Mouse (Mus musculus): Measurements from ENCODE around the gene Gli2. TPM values are rescaled to one million over a fixed set of nuclear protein-coding genes. Genes with fewer than 3 reads are reported as not detected.
A peak's percentile ranks its signal among the peaks of the same experiment; 100 is the strongest.

Gli2 gene
- polyA plus RNA-seq, 1 experiment from 2014 or later: 9.0 TPM

DNA sequence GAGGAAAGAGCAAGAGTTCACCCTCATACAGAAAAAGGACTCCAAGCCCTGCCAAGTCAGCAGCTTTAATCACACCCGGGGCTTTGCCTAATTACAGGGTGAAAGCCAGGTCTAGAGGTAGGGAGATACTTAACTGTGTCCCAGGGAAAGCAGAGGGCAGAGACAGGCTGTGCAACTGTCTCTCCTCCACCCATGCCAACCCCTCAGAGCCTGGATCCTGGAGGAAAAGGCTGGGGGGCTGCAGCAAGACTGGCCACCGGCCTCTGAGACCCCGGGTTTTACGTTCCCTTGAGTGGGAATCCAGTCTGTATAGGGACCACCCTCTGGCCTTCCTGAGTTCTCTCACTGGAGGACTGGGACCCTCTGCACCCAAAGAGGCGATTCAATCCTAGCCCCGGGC lies 4.9 kb downstream of the Gli2 start:
- peaks cover 8% of the 10 kb centered on the region for H3K27me3 ChIP-seq (ENCODE audit: insufficient read depth, poor library complexity, severe bottlenecking)
- H3K4me3 ChIP-seq: peak overlapping the region; percentile 57
- peaks cover 63% of the 10 kb centered on the region for H3K4me1 ChIP-seq (replicated peaks)
- H3K9me3 ChIP-seq: no peaks in the 10 kb centered on the region
- WGBS: under 1% methylated on average over 6 of the region's 6 CpGs
- DNase-seq (ENCODE audit: low spot score): peak; percentile 39
- H3K36me3 ChIP-seq: no peaks in the 10 kb centered on the region
- H3K27ac ChIP-seq: peak overlapping the region; percentile 97

DNA sequence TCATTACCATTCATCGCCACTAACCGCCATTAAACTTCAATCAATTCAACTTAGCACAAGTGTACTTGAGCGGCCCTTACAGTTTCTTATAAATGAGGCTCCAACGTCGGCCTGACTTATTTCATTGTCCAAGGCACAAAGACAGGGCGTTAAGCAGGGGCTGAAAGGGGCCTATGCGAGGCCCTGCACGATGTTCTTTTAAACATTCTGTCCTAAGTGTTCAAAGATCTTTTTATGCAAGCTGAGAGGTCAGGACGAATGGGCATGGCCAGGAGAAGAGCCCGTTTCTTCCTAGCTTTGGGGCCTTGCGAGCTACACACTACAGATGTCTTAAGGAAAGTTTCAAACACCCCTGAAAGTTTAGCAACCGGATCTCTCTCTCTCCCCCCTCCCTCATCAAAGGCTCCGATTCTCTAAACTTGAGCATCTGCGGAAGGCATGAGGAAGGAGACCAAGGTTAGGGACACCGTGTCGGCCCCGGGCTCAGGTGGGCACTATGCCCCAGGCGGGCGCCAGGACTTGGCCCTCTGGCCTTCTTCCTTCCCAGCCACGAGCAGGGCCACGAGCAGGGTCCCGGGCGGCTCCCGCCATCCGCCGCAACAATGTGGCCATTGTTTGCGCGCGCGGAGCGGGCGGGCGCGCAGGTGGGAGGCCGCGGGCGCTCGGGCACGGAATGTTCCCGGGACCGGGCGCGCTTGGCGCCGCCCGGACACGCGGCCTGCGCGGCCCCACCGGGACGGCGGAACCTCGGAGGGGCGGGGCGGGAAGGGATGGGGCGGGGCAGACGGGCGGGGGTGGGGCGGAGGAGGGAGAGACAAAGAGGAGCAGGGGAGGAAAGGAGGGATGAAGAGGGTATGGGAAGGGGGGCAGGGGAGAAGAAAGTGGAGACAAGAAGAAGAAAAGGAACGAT lies 5.7 kb downstream of the Gli2 start:
- Histone ChIP-seq H3K27ac (peak overlapping the region; percentile 97), H3K9me3 (no peaks in the 10 kb centered on the region), H3K27me3 (ENCODE audit: insufficient read depth, poor library complexity, severe bottlenecking) (peaks cover 7% of the 10 kb centered on the region), H3K36me3 (no peaks in the 10 kb centered on the region), H3K4me1 (replicated peaks) (peaks cover 59% of the 10 kb centered on the region), H3K4me3 (peak overlapping the region; percentile 57)
- 2% methylated on average over 61 of the region's 61 CpGs for WGBS
- DNase-seq (ENCODE audit: low spot score): peak; percentile 73

DNA sequence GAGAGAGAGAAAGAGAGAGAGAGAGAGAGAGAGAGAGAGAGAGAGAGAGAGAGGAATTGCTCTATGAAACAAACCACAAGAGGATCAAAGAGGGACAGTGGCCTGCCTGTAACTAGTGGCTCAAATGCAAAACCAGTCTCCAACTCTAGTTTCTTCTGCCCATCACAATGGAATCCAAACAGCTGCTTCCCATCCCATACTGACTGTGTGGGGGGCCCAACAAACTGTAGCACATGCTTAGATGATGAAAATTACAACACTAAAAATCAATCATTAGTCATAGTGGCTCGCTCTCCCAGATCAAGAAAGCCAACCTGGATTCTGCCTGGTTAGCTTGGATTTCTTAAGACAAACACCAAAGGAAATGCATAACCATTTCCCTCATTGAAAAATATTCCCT lies 15.0 kb downstream of the Gli2 start:
- no peaks in the 10 kb centered on the region for H3K9me3 ChIP-seq
- H3K4me1 ChIP-seq (replicated peaks): peaks cover 30% of the 10 kb centered on the region
- no peak for DNase-seq (ENCODE audit: low spot score)
- peaks cover 51% of the 10 kb centered on the region for H3K36me3 ChIP-seq
- no peak overlapping the region for H3K4me3 ChIP-seq
- no peak overlapping the region for H3K27ac ChIP-seq
- WGBS: 95% methylated on average over 1 of the region's 1 CpGs
- H3K27me3 ChIP-seq (ENCODE audit: insufficient read depth, poor library complexity, severe bottlenecking): no peaks in the 10 kb centered on the region

DNA sequence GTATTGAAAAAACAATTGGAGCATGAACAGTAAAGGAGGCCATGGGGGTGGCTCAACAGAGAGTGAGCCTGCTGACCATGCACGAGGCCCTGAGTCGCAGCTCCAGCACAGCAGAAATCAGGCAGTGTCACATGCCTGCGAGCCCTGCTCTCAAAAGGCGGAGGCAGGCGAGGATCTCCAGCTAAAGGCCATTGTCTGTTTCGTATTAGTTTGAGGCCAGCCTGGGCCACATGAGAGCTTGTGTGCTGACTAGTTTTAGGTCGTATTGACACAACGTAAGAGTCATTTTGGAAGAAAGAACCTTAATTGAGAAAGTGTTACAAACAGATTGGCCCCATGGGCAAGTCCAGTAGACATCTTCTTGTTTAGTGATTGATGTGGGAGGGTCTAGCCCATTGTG lies 17.5 kb downstream of the Gli2 start:
- H3K4me1 ChIP-seq (replicated peaks): peaks cover 44% of the 10 kb centered on the region
- no peak overlapping the region for H3K4me3 ChIP-seq
- H3K27me3 ChIP-seq (ENCODE audit: insufficient read depth, poor library complexity, severe bottlenecking): no peaks in the 10 kb centered on the region
- WGBS: 46% methylated on average over 8 of the region's 8 CpGs
- H3K36me3 ChIP-seq: peaks cover 38% of the 10 kb centered on the region
- peak; percentile 30 for DNase-seq (ENCODE audit: low spot score)
- H3K9me3 ChIP-seq: no peaks in the 10 kb centered on the region
- H3K27ac ChIP-seq: peak overlapping the region; percentile 50; the same call in 1 of the 2 replicates

DNA sequence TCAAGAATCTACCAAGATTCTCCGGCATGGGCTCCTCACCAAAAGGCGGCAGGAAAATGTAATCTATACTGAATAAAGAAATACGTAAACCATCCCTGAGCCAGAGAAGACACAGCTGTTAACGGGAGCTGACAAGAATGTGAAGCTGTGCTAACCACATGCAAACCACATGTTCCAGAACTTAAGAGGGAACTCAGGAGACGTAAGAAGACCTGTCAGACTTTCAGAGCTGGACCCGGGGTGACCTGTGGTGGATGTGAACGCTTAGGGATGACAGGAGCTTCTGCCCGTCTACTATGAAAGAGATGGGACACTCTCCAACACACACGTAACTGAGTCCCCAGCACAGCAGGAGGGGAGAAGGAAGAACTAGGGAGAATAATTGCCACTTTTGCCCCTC lies 18.1 kb downstream of the Gli2 start:
- Histone ChIP-seq H3K27ac (peak overlapping the region; percentile 50; the same call in 1 of the 2 replicates), H3K27me3 (ENCODE audit: insufficient read depth, poor library complexity, severe bottlenecking) (no peaks in the 10 kb centered on the region), H3K4me1 (replicated peaks) (peaks cover 44% of the 10 kb centered on the region), H3K36me3 (peaks cover 33% of the 10 kb centered on the region), H3K9me3 (no peaks in the 10 kb centered on the region), H3K4me3 (no peak overlapping the region)
- DNase-seq (ENCODE audit: low spot score): peak; percentile 7
- 55% methylated on average over 9 of the region's 9 CpGs for WGBS

DNA sequence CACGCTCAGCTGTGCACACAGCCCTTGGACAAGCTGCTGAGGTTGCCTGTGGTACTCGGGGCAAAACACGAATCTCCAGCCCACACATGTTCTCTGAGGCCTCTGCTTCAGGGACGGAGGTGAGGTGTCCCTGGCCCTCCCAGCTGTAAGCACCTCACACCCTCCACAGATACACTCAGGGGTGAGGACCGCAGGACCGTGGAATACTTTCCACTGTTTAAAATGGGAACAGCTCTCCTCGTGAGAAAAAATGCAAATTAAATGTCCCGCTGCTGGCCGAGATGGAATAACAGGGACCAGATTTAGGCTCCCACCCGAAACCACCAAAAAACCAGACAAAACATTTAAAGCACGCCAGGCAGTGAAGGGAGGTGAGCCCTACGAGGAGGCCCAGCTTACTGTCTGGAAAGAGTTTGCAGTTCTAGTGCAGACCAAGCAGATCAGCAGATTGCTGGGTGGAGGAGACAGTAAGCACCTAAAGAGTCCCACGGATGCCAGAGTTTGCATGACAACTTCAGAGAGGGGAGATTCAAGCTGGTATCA lies 19.2 kb downstream of the Gli2 start:
- peaks cover 50% of the 10 kb centered on the region for H3K4me1 ChIP-seq (replicated peaks)
- peak overlapping the region; percentile 94 for H3K27ac ChIP-seq
- 0 out of 2 replicates have a peak overlapping the region, but pooled peaks have one; percentile 23 for H3K4me3 ChIP-seq
- H3K9me3 ChIP-seq: no peaks in the 10 kb centered on the region
- no peaks in the 10 kb centered on the region for H3K27me3 ChIP-seq (ENCODE audit: insufficient read depth, poor library complexity, severe bottlenecking)
- 33% methylated on average over 13 of the region's 13 CpGs for WGBS
- peaks cover 24% of the 10 kb centered on the region for H3K36me3 ChIP-seq
- no peak for DNase-seq (ENCODE audit: low spot score)

DNA sequence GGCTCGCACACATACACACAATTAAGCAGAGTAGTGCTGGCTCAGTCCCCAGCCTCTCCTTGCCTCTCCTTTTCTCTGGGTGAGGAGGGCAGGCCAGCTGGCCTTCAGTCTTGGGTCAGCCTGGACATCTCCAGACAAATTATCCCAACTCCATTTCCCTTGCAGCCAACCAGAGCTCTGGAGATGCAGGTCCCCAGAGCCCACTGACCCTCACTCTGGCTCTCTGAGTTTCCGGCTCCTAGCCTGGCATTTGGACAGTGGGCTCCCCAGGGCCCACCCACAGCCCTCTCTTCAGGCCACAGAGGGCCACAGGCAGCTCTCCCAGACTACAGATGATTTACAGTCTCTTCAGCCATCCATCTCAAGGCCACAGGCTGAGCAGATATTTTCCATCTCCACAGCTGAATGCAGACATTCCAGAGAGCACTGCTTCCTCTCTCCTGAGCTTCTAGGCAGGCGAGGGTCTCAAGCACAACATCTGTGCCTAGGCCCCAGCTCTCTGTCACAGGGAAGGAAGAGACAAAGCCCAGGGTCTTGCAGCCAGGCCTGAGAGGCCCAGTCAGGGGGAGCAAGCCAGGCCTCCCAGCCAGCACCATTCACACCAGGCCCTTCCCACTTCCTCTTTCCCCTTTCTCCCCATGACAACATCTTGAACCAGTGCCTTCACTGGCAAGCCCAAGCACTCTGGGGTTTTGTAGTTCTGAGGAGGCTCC lies 19.8 kb downstream of the Gli2 start:
- Histone ChIP-seq H3K27ac (peak overlapping the region; percentile 94), H3K4me3 (peak overlapping the region; percentile 23), H3K9me3 (no peaks in the 10 kb centered on the region), H3K36me3 (peaks cover 20% of the 10 kb centered on the region), H3K4me1 (replicated peaks) (peaks cover 50% of the 10 kb centered on the region), H3K27me3 (ENCODE audit: insufficient read depth, poor library complexity, severe bottlenecking) (no peaks in the 10 kb centered on the region)
- peak; percentile 81 for DNase-seq (ENCODE audit: low spot score)
- WGBS: 40% methylated on average over 3 of the region's 3 CpGs

DNA sequence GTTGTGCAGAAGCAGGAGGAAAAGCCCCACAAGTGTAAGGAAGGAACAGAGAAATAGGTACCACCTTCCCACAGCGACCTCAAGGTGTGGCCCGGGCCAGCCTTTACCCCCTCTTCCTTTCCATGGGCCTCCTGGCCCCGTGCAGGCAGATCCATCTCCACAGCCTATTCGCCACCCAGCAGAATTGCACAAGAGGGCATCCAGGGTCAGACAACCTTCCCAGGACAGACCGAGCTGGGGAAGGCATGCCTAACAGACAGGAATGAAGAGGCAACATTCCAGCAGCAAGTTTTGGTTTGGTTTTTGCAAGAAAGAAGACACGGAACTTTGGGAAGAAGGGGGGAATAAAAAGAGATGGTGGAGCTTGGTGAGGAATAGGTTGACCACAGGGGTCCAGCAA lies 22.2 kb downstream of the Gli2 start:
- Histone ChIP-seq H3K4me1 (replicated peaks) (peaks cover 57% of the 10 kb centered on the region), H3K27me3 (ENCODE audit: insufficient read depth, poor library complexity, severe bottlenecking) (no peaks in the 10 kb centered on the region), H3K9me3 (no peaks in the 10 kb centered on the region), H3K36me3 (peaks cover 12% of the 10 kb centered on the region), H3K27ac (no peak overlapping the region), H3K4me3 (no peak overlapping the region)
- 79% methylated on average over 6 of the region's 6 CpGs for WGBS
- no peak for DNase-seq (ENCODE audit: low spot score)

DNA sequence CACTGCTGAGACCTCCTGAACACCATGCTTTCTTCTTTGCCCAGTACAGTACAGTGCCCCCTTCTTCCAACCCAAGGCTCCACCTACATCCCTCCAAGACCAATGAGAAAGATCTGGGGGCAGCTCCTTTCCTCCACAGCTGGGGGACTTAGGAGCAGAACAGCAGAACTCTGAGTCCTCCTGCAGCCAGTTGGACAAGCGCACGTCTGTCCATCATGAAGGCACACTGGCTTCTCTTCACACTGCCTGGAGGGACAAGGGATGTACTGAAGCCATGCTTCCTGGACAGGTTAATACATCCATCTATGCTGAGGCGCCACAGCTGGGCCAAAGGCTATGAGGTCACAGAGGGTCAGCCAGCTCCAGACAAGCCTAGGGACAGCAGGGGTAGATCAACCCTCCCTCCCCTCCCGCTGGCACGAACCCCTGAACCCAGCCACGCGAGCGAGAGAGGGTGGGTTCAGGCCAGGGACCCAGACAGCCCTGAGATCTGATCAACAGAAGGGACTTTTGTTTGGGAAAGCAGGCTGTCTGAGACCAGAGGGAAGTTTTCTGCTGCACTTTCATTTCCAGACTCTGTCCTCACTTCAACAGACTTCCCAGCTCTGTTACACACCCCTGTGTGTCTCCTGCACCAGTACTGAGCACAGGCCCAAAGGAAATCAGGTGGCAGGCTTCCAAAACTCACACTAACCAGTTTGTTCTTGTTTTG lies 27.6 kb downstream of the Gli2 start:
- peaks cover 31% of the 10 kb centered on the region for H3K36me3 ChIP-seq
- 0 out of 2 replicates have a peak overlapping the region, but pooled peaks have one; percentile 5 for H3K27ac ChIP-seq
- H3K27me3 ChIP-seq (ENCODE audit: insufficient read depth, poor library complexity, severe bottlenecking): no peaks in the 10 kb centered on the region
- peaks cover 32% of the 10 kb centered on the region for H3K4me1 ChIP-seq (replicated peaks)
- H3K9me3 ChIP-seq: no peaks in the 10 kb centered on the region
- peak; percentile 27 for DNase-seq (ENCODE audit: low spot score)
- H3K4me3 ChIP-seq: no peak overlapping the region
- 51% methylated on average over 8 of the region's 8 CpGs for WGBS

DNA sequence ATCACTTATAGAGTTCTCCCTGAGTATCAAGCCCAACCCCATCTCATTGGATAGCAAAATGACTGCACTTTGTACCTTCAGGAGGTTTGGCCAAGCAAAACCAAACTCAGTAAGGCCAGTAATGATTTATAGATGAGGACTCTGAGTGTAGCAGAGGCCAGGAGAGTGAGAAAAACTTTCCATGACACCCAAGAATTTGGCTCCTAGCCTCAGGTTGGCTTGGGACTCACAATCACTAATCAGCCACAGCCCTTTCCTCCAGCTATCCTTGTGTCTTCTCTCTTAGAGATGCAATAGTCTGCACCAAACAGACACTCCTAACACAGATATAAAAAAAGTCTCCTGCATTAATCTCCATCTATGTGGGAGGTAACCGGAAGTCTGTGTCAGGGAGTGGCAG lies 31.1 kb downstream of the Gli2 start:
- Histone ChIP-seq H3K4me3 (no peak overlapping the region), H3K36me3 (peaks cover 19% of the 10 kb centered on the region), H3K9me3 (no peaks in the 10 kb centered on the region), H3K4me1 (replicated peaks) (peaks cover 25% of the 10 kb centered on the region), H3K27me3 (ENCODE audit: insufficient read depth, poor library complexity, severe bottlenecking) (no peaks in the 10 kb centered on the region), H3K27ac (no peak overlapping the region)
- no peak for DNase-seq (ENCODE audit: low spot score)
- WGBS: 98% methylated on average over 1 of the region's 1 CpGs

DNA sequence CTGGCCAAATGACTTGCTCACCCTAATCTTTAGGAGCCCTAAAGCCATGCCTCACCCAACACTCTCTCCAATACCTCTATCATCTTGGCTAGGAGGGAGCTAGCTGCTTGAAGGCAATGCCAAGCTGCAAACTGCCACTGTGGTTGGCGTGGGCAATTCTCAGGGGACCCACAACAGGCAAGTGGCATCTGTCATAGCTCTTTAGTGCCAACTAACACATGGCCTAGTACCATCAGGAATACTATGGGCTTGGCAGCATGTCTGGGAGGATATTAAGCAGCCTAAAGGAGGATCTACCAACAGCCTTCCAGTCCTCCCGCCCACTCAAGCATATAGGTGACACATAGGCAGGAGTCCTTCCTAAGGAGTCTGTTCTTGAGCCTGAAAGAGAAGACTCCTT lies 33.3 kb downstream of the Gli2 start:
- peaks cover 21% of the 10 kb centered on the region for H3K36me3 ChIP-seq
- no peaks in the 10 kb centered on the region for H3K27me3 ChIP-seq (ENCODE audit: insufficient read depth, poor library complexity, severe bottlenecking)
- H3K27ac ChIP-seq: no peak overlapping the region
- DNase-seq (ENCODE audit: low spot score): no peak
- 93% methylated on average over 2 of the region's 2 CpGs for WGBS
- no peak overlapping the region for H3K4me3 ChIP-seq
- no peaks in the 10 kb centered on the region for H3K9me3 ChIP-seq
- H3K4me1 ChIP-seq (replicated peaks): 0 out of 2 replicates have a peak, but pooled peaks cover 7% of the 10 kb centered on the region

DNA sequence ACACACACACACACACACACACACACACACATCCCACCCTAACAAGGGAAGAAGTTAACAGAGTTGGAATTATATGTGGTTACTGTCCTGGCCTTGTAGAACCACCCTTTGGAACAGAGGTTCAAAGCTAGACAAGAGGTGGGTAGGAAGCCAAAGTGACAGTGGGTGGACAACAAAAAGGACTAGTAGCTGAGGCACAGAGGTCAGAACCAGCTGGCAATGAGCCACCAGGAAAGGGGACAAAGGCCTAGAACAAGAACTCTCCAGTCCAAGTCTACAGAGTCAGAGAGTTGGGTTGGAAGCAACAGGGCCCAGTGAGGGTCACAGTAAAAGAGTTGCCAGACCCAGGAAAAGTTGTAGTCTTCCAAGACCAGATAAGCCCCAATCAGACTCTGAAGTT lies 34.4 kb downstream of the Gli2 start:
- peaks cover 19% of the 10 kb centered on the region for H3K36me3 ChIP-seq
- 0 out of 2 replicates have a peak, but pooled peaks cover 5% of the 10 kb centered on the region for H3K4me1 ChIP-seq (replicated peaks)
- no peaks in the 10 kb centered on the region for H3K9me3 ChIP-seq
- H3K27me3 ChIP-seq (ENCODE audit: insufficient read depth, poor library complexity, severe bottlenecking): no peaks in the 10 kb centered on the region
- H3K4me3 ChIP-seq: no peak overlapping the region
- no peak overlapping the region for H3K27ac ChIP-seq
- DNase-seq (ENCODE audit: low spot score): no peak
